Mouse (Mus musculus) midbrain, embryonic 16.5 days (tissue): ENCODE data around the gene P2ry13. TPM values are rescaled to one million over a fixed set of nuclear protein-coding genes. Genes with fewer than 3 reads are reported as not detected.
A peak's percentile ranks its signal among the peaks of the same experiment; 100 is the strongest.

ENCODE experiments used
- ATAC-seq: fragments of 200-750 bp; cut with Nextera tagmentation; 2 replicates; pipeline ENCODE4 v1.8.0; 2017; ENCODE audit warnings: moderate TSS enrichment
- H3K27ac ChIP-seq: fragments of 300-500 bp; sonication (generic); 2 replicates; pipeline ENCODE4 v1.5.1; 2014; ENCODE audit warnings: mild to moderate bottlenecking, low read length, mixed read lengths
- H3K27me3 ChIP-seq: fragments of 300-500 bp; sonication (generic); 2 replicates; pipeline ENCODE4 v1.6.1; 2014; ENCODE audit warnings: low read depth, low read length, mixed read lengths; ENCODE audit not compliant: control insufficient read depth, insufficient read depth
- H3K36me3 ChIP-seq: fragments of 300-500 bp; sonication (generic); 2 replicates; pipeline ENCODE4 v1.6.1; 2014; ENCODE audit warnings: mild to moderate bottlenecking, low read length, moderate library complexity, mixed read lengths; ENCODE audit not compliant: control insufficient read depth, insufficient read depth
- H3K4me1 ChIP-seq: fragments of 300-500 bp; sonication (generic); 2 replicates; pipeline ENCODE4 v1.6.1; 2014; ENCODE audit warnings: mild to moderate bottlenecking, low read length, mixed read lengths; ENCODE audit not compliant: control insufficient read depth, insufficient read depth
- H3K4me2 ChIP-seq: fragments of 300-500 bp; sonication (generic); 2 replicates; pipeline ENCODE4 v1.6.1; 2014; ENCODE audit warnings: mild to moderate bottlenecking, low read length, mixed read lengths
- H3K4me3 ChIP-seq: fragments of 300-500 bp; sonication (generic); 2 replicates; pipeline ENCODE4 v1.5.1; 2014; ENCODE audit warnings: low read depth, mild to moderate bottlenecking, low read length, moderate library complexity, mixed read lengths
- H3K9ac ChIP-seq: fragments of 300-500 bp; sonication (generic); 2 replicates; pipeline ENCODE4 v1.6.1; 2014; ENCODE audit warnings: low read depth, low read length, mixed read lengths
- H3K9me3 ChIP-seq: fragments of 300-500 bp; sonication (generic); replicated peaks from 2 replicates; pipeline ENCODE4 v1.6.1; 2014; ENCODE audit warnings: mild to moderate bottlenecking, low read length, mixed read lengths; ENCODE audit not compliant: control insufficient read depth, poor library complexity, severe bottlenecking
- WGBS: fragments of 180-500 bp; shearing (Covaris S2); extraction: QIAGEN DNeasy Blood & Tissue Kit; methylation state at CpG from one replicate; pipeline ENCODE4 v1.1.7; 2014; 5-methylcytosine and 5-hydroxymethylcytosine counted together
- polyA plus RNA-seq: library from polyadenylated mRNA; unstranded; fragments of >200 nt; fragmentation: Nextera tagmentation; extraction: Ambion mirVana; gene quantifications from 2 replicates; pipeline ENCODE4 v1.2.1, GENCODE M21; 2015

P2ry13 gene
- polyA plus RNA-seq, 1 experiment from 2014 or later = 1.2 TPM

DNA sequence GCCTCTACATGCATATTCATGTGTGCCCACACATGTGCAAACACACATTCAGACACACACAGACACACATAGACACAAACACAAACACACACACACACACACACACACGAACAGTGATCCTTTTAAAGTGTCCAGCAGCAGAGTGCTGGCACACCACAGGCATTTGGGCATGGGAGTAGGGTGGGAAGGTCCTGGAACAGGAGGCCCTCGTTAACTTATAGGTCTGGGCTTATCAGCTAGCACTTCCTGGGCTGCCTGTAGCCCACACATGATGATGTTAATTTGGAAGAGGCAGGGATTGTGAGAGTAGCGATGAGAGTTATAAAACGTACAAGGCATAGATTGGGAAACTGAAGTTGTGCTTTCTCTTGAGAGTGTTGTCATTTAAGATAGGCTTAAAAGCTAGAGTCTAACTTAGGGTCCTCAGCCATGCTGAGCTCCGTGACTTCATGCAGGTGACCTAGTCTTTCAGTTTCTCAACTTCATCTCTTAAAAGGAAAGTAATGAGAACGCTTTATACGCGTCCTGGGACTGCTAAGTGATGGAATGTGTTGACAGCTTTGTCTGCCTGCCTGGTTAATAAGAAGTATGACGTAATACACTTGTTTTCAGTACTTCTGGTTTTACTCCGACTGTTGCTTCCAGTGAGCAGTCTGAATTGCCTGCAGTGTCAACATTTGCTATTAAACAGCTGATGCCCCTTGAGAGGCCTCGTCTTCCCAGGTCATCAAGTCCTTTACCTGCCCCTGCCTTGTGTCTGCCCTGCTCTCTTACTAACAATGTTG lies 5.8 kb downstream of the P2ry13 start:
- no peaks in the 10 kb centered on the region for H3K36me3 ChIP-seq
- no peaks in the 10 kb centered on the region for H3K9me3 ChIP-seq
- H3K4me3 ChIP-seq = no peak overlapping the region
- no peak for ATAC-seq
- H3K4me2 ChIP-seq = no peak overlapping the region
- H3K27me3 ChIP-seq = no peaks in the 10 kb centered on the region
- H3K9ac ChIP-seq = no peak overlapping the region
- no peaks in the 10 kb centered on the region for H3K4me1 ChIP-seq
- 89% methylated on average over 11 of the region's 11 CpGs for WGBS
- H3K27ac ChIP-seq = no peak overlapping the region

DNA sequence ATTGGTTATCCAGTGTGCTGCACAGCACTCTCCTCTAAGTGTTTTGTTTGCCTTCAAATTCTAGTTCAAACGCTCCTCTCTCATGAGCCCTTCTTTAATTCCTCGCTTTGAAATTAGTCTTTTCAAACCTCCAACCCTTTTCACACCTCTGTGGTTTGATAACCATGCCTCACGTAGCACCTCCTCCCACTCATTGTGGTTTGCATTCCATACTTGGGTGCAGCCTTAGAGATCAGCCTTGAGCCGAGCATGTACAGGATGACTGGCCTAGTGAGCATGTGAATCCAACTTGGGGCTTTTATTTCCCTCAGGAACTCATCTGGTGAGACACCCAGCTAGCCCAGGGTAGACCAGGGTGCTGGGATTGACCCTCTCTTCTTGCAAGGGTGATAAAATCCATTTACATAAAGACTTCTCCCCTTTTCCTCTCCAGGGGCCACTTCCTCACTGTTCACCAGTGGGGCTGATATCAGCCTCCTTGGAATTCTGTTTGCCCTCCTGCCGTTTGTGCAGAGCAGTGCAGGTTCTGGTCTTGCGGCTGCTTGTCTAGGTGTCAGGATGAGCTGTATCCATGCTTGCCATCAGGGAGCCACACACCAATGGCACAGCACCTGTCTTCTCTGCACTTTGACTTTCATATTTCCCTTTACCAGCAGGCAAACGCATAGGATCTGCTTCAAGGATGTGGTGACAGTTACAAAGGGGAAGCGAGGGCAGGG lies 6.7 kb downstream of the P2ry13 start:
- no peaks in the 10 kb centered on the region for H3K4me1 ChIP-seq
- H3K27ac ChIP-seq = no peak overlapping the region
- WGBS = 79% methylated on average over 8 of the region's 8 CpGs
- no peak for ATAC-seq
- H3K9me3 ChIP-seq = no peaks in the 10 kb centered on the region
- no peak overlapping the region for H3K9ac ChIP-seq
- H3K4me2 ChIP-seq = no peak overlapping the region
- no peak overlapping the region for H3K4me3 ChIP-seq
- H3K27me3 ChIP-seq = no peaks in the 10 kb centered on the region
- no peaks in the 10 kb centered on the region for H3K36me3 ChIP-seq

DNA sequence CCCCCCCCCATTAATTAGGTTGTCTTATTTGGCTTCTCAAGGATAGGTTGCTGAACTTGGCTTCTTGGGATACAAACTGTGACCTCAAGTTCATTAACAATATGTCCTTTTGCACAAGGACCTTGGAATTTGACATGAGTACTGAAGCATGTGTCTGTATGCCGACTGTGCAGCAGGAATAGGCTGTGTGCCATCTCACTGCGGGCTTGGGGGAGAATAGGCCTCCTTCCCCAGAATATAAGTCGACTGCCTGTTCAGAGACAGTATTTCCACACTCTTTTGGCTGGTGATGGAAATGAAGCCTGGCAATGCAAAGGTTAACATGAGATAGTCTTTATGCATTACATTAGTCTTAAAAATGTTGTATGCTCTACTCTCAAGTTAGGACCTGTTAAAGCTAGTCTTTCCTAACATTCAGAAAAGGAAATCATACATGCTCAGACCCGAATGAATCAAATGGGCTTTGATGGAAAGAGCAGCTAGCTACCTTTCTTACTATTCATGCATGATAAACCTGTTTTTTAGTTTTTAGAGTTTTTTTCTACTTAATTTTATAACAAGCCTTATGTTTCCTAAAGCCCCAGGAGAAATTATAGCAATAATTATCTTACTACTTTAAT lies 13.2 kb downstream of the P2ry13 start:
- 83% methylated on average over 4 of the region's 4 CpGs for WGBS

DNA sequence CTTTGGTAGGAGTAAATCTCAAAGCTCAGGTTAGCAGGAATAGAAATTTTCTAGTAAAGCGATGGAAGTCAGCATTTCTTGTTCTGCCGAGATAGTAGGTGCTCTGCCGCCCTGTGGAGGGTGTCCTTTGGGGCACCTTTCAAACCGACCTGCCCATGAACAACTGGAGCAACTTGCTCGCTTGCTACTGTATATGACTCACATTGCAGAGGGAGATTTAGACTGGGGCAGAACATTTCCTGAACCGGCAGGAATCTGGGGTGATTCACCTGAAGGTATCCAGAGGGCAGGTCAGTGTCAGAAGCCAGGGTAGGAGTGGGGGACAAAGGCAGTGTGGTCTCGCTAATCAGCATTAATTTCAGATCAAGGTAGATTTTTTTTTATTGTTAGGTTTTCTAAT lies 15.7 kb downstream of the P2ry13 start, which contains the start of gene Gpr87:
Gene Gpr87, minus strand, starts transcription at position 167 of the 400 bp plus-strand sequence.
- 90% methylated on average over 7 of the region's 7 CpGs for WGBS

More for the DNA sequence above, 13.2 kb downstream of the P2ry13 start:
- Histone ChIP-seq H3K27ac (no peak overlapping the region), H3K9ac (no peak overlapping the region), H3K36me3 (no peaks in the 10 kb centered on the region), H3K9me3 (no peaks in the 10 kb centered on the region), H3K4me1 (no peaks in the 10 kb centered on the region), H3K4me2 (no peak overlapping the region), H3K4me3 (no peak overlapping the region), H3K27me3 (no peaks in the 10 kb centered on the region)
- ATAC-seq = no peak

DNA sequence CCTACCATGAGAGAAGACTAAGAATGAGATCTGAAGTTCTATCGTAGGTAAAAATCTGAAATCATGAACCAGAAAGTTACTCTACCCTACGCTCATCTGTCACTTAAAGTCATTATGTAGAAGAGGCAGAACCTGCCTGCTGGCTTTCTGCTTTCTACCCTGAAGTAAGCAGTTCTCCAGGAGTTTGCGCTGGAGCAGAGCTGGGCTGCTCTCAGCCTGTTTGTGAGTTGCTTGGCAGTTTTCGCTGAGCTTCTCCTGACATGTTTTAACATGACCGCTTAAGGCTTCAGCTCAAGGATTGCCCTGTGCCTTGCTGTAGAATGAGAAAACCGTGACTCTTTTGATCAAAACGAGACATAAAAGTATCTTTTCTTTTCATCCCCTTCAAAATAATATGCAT lies 16.6 kb downstream of the P2ry13 start:
- no peaks in the 10 kb centered on the region for H3K27me3 ChIP-seq
- no peaks in the 10 kb centered on the region for H3K9me3 ChIP-seq
- ATAC-seq = no peak
- H3K36me3 ChIP-seq = no peaks in the 10 kb centered on the region
- 93% methylated on average over 7 of the region's 7 CpGs for WGBS
- H3K4me2 ChIP-seq = no peak overlapping the region
- no peaks in the 10 kb centered on the region for H3K4me1 ChIP-seq
- H3K4me3 ChIP-seq = no peak overlapping the region
- H3K9ac ChIP-seq = no peak overlapping the region
- H3K27ac ChIP-seq = no peak overlapping the region

More for the DNA sequence above, 15.7 kb downstream of the P2ry13 start, which contains the start of gene Gpr87:
- no peak within 1 kb of the TSS for H3K4me2 ChIP-seq
- no peak within 1 kb of the TSS for H3K4me3 ChIP-seq
- H3K36me3 ChIP-seq = no peaks in the 10 kb centered on the region
- no peaks in the 10 kb centered on the region for H3K9me3 ChIP-seq
- H3K27me3 ChIP-seq = no peaks in the 10 kb centered on the region
- H3K4me1 ChIP-seq = no peaks in the 10 kb centered on the region
- no peak within 1 kb of the TSS for H3K9ac ChIP-seq
- ATAC-seq = no peak
- no peak within 1 kb of the TSS for H3K27ac ChIP-seq

DNA sequence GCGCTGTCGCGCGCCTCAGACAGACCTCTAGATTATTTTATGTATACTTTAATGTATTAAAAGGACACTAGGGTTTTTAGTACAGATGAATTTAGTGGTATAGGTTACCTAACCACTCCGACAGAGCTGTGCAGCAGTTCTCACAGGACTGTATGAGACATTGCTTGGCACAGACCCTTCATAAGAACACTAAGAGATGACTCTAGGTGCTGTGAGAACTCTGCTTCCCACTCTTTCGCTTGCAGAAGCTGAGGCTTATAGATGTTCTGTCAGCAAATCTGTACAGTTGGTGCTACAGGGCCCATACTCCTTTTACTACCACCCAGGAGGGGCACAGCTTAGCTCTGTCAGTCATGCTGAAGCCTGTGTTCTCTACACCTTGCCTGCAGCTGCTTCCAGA lies 19.0 kb downstream of the P2ry13 start:
- Histone ChIP-seq H3K9me3 (no peaks in the 10 kb centered on the region), H3K4me2 (no peak overlapping the region), H3K4me3 (no peak overlapping the region), H3K9ac (no peak overlapping the region), H3K4me1 (no peaks in the 10 kb centered on the region), H3K27me3 (no peaks in the 10 kb centered on the region), H3K27ac (no peak overlapping the region), H3K36me3 (no peaks in the 10 kb centered on the region)
- ATAC-seq = no peak
- 96% methylated on average over 6 of the region's 6 CpGs for WGBS

DNA sequence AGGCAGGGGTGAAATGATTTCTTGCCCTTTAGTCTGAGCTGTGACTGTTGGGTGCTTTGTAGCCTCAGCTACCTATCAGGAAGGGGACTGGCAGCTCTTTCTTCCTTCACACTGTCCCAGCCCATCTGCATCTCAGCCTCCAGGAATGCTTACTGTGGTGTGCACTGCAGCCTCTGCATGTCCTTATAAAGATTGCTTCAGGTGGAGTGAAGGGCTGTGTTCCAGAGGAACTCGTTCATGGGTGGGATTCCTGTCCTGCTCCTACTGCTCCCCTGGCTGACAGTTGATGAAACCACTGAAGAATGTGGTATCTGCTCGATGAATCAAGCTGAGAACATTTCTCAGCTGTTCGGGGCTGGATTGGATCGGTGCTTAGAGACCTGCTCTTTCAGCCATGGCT lies 23.3 kb downstream of the P2ry13 start:
- H3K4me2 ChIP-seq = no peak overlapping the region
- H3K27ac ChIP-seq = no peak overlapping the region
- H3K4me3 ChIP-seq = no peak overlapping the region
- no peaks in the 10 kb centered on the region for H3K4me1 ChIP-seq
- H3K27me3 ChIP-seq = no peaks in the 10 kb centered on the region
- H3K9ac ChIP-seq = no peak overlapping the region
- ATAC-seq = no peak
- H3K9me3 ChIP-seq = no peaks in the 10 kb centered on the region
- 91% methylated on average over 4 of the region's 4 CpGs for WGBS
- H3K36me3 ChIP-seq = no peaks in the 10 kb centered on the region

DNA sequence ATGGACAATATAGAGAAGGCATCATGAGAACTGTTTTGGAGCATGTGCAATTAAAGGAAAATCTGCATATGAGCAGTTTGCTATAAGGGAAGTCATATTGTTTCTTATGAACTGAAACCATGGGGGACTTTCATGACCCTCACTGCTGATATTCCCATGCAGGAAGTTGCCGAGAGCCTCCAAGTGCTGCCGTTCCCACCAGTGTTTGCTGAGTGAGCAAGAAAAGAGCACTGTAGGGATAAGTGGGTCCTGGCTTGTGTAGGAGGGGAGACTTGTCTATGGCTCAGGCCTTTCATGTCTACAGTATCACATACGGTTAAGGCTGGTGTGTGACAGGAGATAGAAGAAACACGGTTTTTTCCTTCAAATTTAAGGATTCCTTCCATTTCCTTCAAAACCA lies 25.0 kb downstream of the P2ry13 start:
- Histone ChIP-seq H3K27ac (no peak overlapping the region), H3K4me3 (no peak overlapping the region), H3K36me3 (no peaks in the 10 kb centered on the region), H3K4me1 (no peaks in the 10 kb centered on the region), H3K9ac (no peak overlapping the region), H3K4me2 (no peak overlapping the region), H3K9me3 (no peaks in the 10 kb centered on the region), H3K27me3 (no peaks in the 10 kb centered on the region)
- 94% methylated on average over 4 of the region's 4 CpGs for WGBS
- no peak for ATAC-seq

DNA sequence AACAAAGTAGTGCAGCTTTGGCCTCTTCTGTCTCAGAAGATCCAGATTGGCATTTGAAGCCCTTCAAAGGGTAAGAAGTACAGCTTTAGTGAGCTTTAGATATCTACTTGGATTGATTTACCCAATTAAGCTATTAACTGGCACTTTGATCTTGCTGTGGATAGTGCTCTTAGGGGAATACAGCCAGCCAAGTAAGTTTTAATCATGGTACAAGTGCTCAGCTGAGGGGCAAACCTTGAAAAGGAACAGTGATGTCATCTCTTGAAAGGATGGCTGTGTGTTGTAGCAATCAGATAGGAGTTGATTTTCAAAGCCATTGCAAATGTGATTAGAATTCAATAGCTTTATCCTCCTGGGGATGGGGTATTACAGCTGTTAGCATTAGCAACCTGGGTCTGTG lies 28.6 kb downstream of the P2ry13 start:
- Histone ChIP-seq H3K4me1 (no peaks in the 10 kb centered on the region), H3K27me3 (no peaks in the 10 kb centered on the region), H3K36me3 (no peaks in the 10 kb centered on the region), H3K9me3 (no peaks in the 10 kb centered on the region), H3K4me3 (no peak overlapping the region), H3K27ac (no peak overlapping the region), H3K9ac (no peak overlapping the region), H3K4me2 (no peak overlapping the region)
- ATAC-seq = peak; percentile 57; the same call in 1 of the 2 replicates
